Mouse (Mus musculus): ENCODE measurements at regions not wholly inside any gene's neighbourhood (a gene's known extent, or its start where the extent isn't known, plus 50 kb on each side); places are given as distances from the start of the nearest gene placed in this dataset.

DNA sequence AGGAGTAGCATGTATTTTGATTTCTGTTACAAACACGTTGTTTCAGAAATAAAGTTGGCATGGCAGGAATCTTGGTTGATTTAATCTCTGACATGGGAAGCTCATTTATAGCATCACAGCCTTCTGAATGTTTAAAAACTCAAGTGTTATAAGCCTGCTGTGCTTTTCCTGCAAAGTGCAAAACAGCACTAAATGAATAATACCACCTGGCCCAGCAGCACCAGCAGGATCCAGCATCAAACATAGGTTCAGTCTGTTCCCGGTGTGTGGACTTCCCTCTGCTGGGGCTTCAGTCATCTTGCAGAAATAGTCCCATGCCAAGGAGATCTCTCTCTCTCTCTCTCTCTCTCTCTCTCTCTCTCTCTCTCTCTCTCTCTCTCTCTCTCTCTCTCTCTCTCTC, 154.7 kb upstream of the Tox3 start:
- Histone ChIP-seq H3K4me3 (ENCODE audit: control insufficient read depth in 1 of 2, insufficient read depth in 1 of 2, low read depth in 1 of 2, low read length in 2 of 2) (no peak overlapping the region), H3K27me3 (ENCODE audit: control insufficient read depth, insufficient read depth, low read length) (no peaks in the 10 kb centered on the region), H3K9me3 (ENCODE audit: control insufficient read depth, low read length) (no peaks in the 10 kb centered on the region), H3K9ac (ENCODE audit: low read length) (no peak overlapping the region), H3K4me1 (ENCODE audit: control insufficient read depth in 2 of 2, insufficient read depth in 2 of 2, low read length in 2 of 2) (peaks cover 7 to 13% of the 10 kb centered on the region in 2 experiments), H3K4me2 (ENCODE audit: low read length) (no peak overlapping the region), H3K27ac (replicated peaks in 1 of 2; ENCODE audit: control insufficient read depth in 1 of 2, insufficient read depth in 1 of 2, low read depth in 2 of 2, low read length in 2 of 2) (peak overlapping the region in 1 of 2 experiments; percentile 47; a peak in 2 of 4 replicates), H3K36me3 (ENCODE audit: control insufficient read depth, insufficient read depth, low read length) (no peaks in the 10 kb centered on the region)
- WGBS: 38% methylated on average over 2 of the region's 2 CpGs
- ATAC-seq (ENCODE audit: insufficient number of reproducible peaks, insufficient read depth, low FRiP score, low read depth): no peak

GRCm38 (mm10) chr8:90499315-90499714, 151.2 kb upstream of the Tox3 start:
- ATAC-seq (ENCODE audit: insufficient number of reproducible peaks, insufficient read depth, low FRiP score, low read depth): no peak
- H3K9me3 ChIP-seq (ENCODE audit: control insufficient read depth, low read length): no peaks in the 10 kb centered on the region

DNA sequence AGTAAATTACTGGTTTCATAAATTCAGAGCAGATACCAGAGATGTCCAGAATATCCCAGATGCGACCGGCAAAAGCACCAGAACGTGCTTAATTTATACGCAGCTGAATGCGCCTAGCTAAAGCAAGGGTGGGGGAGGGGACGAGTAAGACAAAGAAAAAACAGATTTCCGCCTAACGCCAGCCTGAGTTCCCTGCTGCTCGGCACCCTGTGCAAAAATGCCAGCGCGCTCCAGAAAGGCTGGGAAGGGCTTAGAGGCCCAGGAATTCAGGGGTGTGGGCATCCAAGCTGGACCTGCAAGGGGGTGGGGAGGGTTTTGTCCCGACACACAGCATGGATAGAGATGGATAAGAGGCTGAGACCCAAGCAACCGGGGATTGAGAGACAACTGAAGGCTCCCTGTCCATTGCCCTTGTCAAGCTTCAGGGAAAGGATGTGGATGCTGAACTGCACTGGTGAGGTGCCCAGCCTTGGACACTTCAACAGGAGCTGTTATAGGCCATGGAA, 148.6 kb upstream of the Tox3 start:
- 5% methylated on average over 13 of the region's 13 CpGs for WGBS
- peak overlapping the region; percentile 22; the same call in 1 of the 2 replicates for H3K9ac ChIP-seq (ENCODE audit: low read length)
- H3K27ac ChIP-seq (replicated peaks in 1 of 2; ENCODE audit: control insufficient read depth in 1 of 2, insufficient read depth in 1 of 2, low read depth in 2 of 2, low read length in 2 of 2): no peak overlapping the region

More at GRCm38 (mm10) chr8:90499315-90499714, 151.2 kb upstream of the Tox3 start:
- WGBS: 63% methylated on average over 1 of the region's 1 CpGs
- Histone ChIP-seq H3K4me1 (ENCODE audit: control insufficient read depth in 2 of 2, insufficient read depth in 2 of 2, low read length in 2 of 2) (peaks cover 10 to 18% of the 10 kb centered on the region in 2 experiments), H3K4me2 (ENCODE audit: low read length) (no peak overlapping the region), H3K4me3 (ENCODE audit: control insufficient read depth in 1 of 2, insufficient read depth in 1 of 2, low read depth in 1 of 2, low read length in 2 of 2) (no peak overlapping the region), H3K27ac (replicated peaks in 1 of 2; ENCODE audit: control insufficient read depth in 1 of 2, insufficient read depth in 1 of 2, low read depth in 2 of 2, low read length in 2 of 2) (no peak overlapping the region), H3K36me3 (ENCODE audit: control insufficient read depth, insufficient read depth, low read length) (no peaks in the 10 kb centered on the region), H3K9ac (ENCODE audit: low read length) (no peak overlapping the region), H3K27me3 (ENCODE audit: control insufficient read depth, insufficient read depth, low read length) (no peaks in the 10 kb centered on the region)

GRCm38 (mm10) chr8:90495943-90496371, 147.8 kb upstream of the Tox3 start:
- Histone ChIP-seq H3K9ac (ENCODE audit: low read length) (no peak overlapping the region), H3K4me2 (ENCODE audit: low read length) (no peak overlapping the region), H3K9me3 (ENCODE audit: control insufficient read depth, low read length) (no peaks in the 10 kb centered on the region), H3K4me3 (ENCODE audit: control insufficient read depth in 1 of 2, insufficient read depth in 1 of 2, low read depth in 1 of 2, low read length in 2 of 2) (no peak overlapping the region), H3K36me3 (ENCODE audit: control insufficient read depth, insufficient read depth, low read length) (no peaks in the 10 kb centered on the region), H3K27me3 (ENCODE audit: control insufficient read depth, insufficient read depth, low read length) (no peaks in the 10 kb centered on the region), H3K4me1 (ENCODE audit: control insufficient read depth in 2 of 2, insufficient read depth in 2 of 2, low read length in 2 of 2) (peaks cover 3 to 5% of the 10 kb centered on the region in 2 experiments; a peak in 3 of 4 replicates), H3K27ac (replicated peaks in 1 of 2; ENCODE audit: control insufficient read depth in 1 of 2, insufficient read depth in 1 of 2, low read depth in 2 of 2, low read length in 2 of 2) (no peak overlapping the region)
- no peak for ATAC-seq (ENCODE audit: insufficient number of reproducible peaks, insufficient read depth, low FRiP score, low read depth)
- 74% methylated on average over 5 of the region's 5 CpGs for WGBS

More for the DNA sequence above, 148.6 kb upstream of the Tox3 start:
- Histone ChIP-seq H3K9me3 (ENCODE audit: control insufficient read depth, low read length) (no peaks in the 10 kb centered on the region), H3K4me1 (ENCODE audit: control insufficient read depth in 2 of 2, insufficient read depth in 2 of 2, low read length in 2 of 2) (peaks cover 3 to 5% of the 10 kb centered on the region in 2 experiments; a peak in 3 of 4 replicates), H3K4me3 (ENCODE audit: control insufficient read depth in 1 of 2, insufficient read depth in 1 of 2, low read depth in 1 of 2, low read length in 2 of 2) (peak overlapping the region in 1 of 2 experiments; percentile 18; a peak in 2 of 4 replicates), H3K36me3 (ENCODE audit: control insufficient read depth, insufficient read depth, low read length) (no peaks in the 10 kb centered on the region), H3K4me2 (ENCODE audit: low read length) (peak overlapping the region; percentile 58), H3K27me3 (ENCODE audit: control insufficient read depth, insufficient read depth, low read length) (no peaks in the 10 kb centered on the region)
- no peak for ATAC-seq (ENCODE audit: insufficient number of reproducible peaks, insufficient read depth, low FRiP score, low read depth)

DNA sequence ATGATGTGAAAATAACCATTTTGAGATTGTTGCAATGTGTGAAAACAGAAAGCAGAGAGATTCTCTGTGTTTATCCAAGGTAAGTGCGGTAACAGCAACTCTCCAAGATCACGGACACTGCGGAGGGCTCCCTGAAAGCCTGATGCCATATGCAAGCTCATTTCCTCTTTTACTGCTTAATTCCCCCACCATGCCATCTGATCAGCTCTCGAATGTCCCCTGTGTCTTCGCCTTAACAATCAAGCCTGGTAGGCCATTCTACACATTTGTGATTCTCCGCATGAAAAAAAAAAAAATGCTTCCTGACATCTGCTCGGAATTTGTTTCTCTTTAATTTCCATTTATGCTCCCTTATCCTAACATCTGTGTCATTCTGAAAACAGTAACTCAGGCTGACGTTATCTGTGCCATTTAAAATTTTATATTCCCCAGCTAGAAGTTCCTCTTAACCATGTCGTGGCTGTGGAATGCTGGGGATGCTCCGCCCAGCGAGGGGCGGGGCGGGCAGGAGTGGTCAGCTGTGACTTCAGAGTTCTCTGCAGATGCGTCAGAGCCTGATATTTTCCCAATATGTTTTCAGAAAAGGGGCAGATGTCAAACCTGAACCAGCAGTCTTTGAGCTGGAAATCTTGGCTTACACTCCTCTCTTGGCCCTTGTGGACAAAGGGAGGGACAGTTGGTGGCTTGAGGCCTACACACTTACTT, 144.5 kb upstream of the Tox3 start:
- no peak for ATAC-seq (ENCODE audit: insufficient number of reproducible peaks, insufficient read depth, low FRiP score, low read depth)
- no peak overlapping the region for H3K4me2 ChIP-seq (ENCODE audit: low read length)
- no peak overlapping the region for H3K27ac ChIP-seq (replicated peaks in 1 of 2; ENCODE audit: control insufficient read depth in 1 of 2, insufficient read depth in 1 of 2, low read depth in 2 of 2, low read length in 2 of 2)
- H3K9ac ChIP-seq (ENCODE audit: low read length): no peak overlapping the region
- H3K9me3 ChIP-seq (ENCODE audit: control insufficient read depth, low read length): no peaks in the 10 kb centered on the region
- H3K4me1 ChIP-seq (ENCODE audit: control insufficient read depth in 2 of 2, insufficient read depth in 2 of 2, low read length in 2 of 2): peaks cover 3 to 5% of the 10 kb centered on the region in 2 experiments; a peak in 3 of 4 replicates
- no peaks in the 10 kb centered on the region for H3K36me3 ChIP-seq (ENCODE audit: control insufficient read depth, insufficient read depth, low read length)
- WGBS: 65% methylated on average over 14 of the region's 14 CpGs
- H3K27me3 ChIP-seq (ENCODE audit: control insufficient read depth, insufficient read depth, low read length): no peaks in the 10 kb centered on the region
- no peak overlapping the region for H3K4me3 ChIP-seq (ENCODE audit: control insufficient read depth in 1 of 2, insufficient read depth in 1 of 2, low read depth in 1 of 2, low read length in 2 of 2)

DNA sequence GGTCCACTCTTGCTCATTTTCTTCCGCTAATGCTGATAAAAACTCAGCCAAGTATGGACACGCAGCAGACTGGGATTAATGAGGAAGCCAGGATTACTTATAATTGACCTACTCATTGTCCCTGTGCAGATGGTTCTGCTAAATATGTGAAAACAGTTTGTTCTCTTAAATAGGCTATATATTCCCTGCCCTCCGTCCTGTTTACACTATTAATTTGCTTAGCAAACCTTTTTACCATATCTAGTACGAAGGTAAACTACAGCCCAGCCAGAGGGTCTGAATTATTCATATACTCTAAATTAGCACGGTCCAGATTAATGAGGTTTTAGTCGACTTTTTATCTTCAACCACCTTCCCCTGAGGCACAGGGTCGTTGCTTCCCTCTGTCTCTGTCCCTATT, 143.5 kb upstream of the Tox3 start:
- H3K9me3 ChIP-seq (ENCODE audit: control insufficient read depth, low read length): no peaks in the 10 kb centered on the region
- peak overlapping the region; percentile 49; the same call in 1 of the 2 replicates for H3K4me2 ChIP-seq (ENCODE audit: low read length)
- H3K27me3 ChIP-seq (ENCODE audit: control insufficient read depth, insufficient read depth, low read length): no peaks in the 10 kb centered on the region
- ATAC-seq (ENCODE audit: insufficient number of reproducible peaks, insufficient read depth, low FRiP score, low read depth): no peak
- no peaks in the 10 kb centered on the region for H3K36me3 ChIP-seq (ENCODE audit: control insufficient read depth, insufficient read depth, low read length)
- no peak overlapping the region for H3K9ac ChIP-seq (ENCODE audit: low read length)
- WGBS: 63% methylated on average over 7 of the region's 7 CpGs
- H3K4me3 ChIP-seq (ENCODE audit: control insufficient read depth in 1 of 2, insufficient read depth in 1 of 2, low read depth in 1 of 2, low read length in 2 of 2): no peak overlapping the region
- H3K4me1 ChIP-seq (ENCODE audit: control insufficient read depth in 2 of 2, insufficient read depth in 2 of 2, low read length in 2 of 2): peaks cover 0 to 2% of the 10 kb centered on the region in 2 experiments; a peak in 2 of 4 replicates
- H3K27ac ChIP-seq (replicated peaks in 1 of 2; ENCODE audit: control insufficient read depth in 1 of 2, insufficient read depth in 1 of 2, low read depth in 2 of 2, low read length in 2 of 2): no peak overlapping the region

DNA sequence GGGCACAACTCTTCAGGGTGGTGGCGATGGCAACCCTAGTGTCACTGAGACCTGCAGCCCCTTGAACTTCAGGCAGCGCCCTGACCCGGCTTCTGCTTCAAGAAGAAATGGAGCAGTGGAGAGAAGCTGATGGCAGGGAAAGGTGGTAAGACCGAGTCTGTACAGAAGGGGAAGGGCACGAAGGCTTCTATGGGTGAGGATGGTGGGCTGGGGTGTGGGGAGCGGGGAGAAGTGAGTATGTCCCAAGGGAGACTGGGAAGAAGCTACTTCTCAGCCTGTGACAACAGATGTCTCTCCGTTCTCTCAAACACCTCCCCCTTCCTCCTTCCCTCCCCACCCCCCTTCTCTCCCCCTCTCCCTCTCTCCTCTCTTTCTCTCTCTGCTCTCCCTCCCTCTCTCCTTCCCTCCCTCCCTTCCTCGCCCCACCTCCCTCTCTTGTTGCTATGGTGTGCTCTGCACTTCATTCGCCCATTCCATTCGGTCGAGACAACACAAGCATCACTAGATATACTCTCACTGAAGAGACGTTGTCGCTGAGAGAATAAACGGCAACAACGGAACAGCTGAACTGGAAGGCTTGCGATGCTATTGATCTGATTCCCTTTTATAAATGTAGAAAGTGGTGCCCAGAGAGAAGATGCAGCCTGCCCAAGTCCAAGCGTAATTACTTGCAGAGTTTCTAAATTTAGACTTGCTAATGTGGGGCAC, 142.7 kb upstream of the Tox3 start:
- Histone ChIP-seq H3K4me3 (ENCODE audit: control insufficient read depth in 1 of 2, insufficient read depth in 1 of 2, low read depth in 1 of 2, low read length in 2 of 2) (0 out of 4 replicates have a peak overlapping the region, but pooled peaks of 1 of the 2 experiments have one; percentile 6), H3K27me3 (ENCODE audit: control insufficient read depth, insufficient read depth, low read length) (no peaks in the 10 kb centered on the region), H3K9me3 (ENCODE audit: control insufficient read depth, low read length) (no peaks in the 10 kb centered on the region), H3K4me1 (ENCODE audit: control insufficient read depth in 2 of 2, insufficient read depth in 2 of 2, low read length in 2 of 2) (peaks cover 0 to 4% of the 10 kb centered on the region in 2 experiments; a peak in 2 of 4 replicates), H3K27ac (replicated peaks in 1 of 2; ENCODE audit: control insufficient read depth in 1 of 2, insufficient read depth in 1 of 2, low read depth in 2 of 2, low read length in 2 of 2) (no peak overlapping the region), H3K4me2 (ENCODE audit: low read length) (peak overlapping the region; percentile 49), H3K36me3 (ENCODE audit: control insufficient read depth, insufficient read depth, low read length) (no peaks in the 10 kb centered on the region), H3K9ac (ENCODE audit: low read length) (no peak overlapping the region)
- ATAC-seq (ENCODE audit: insufficient number of reproducible peaks, insufficient read depth, low FRiP score, low read depth): no peak
- WGBS: 49% methylated on average over 17 of the region's 17 CpGs
